Mouse (Mus musculus): ENCODE results near the gene Chek2. TPM values are rescaled to one million over a fixed set of nuclear protein-coding genes. Genes with fewer than 3 reads are reported as not detected.

Gene Chek2
- polyA plus RNA-seq, 1 experiment from 2014 or later = 62.6 TPM

Other genes starting within 250 kb of the Chek2 start
- gene Noc4l, start 186.6 kb upstream of the Chek2 start, polyA plus RNA-seq (2014; fragmentation: Nextera tagmentation; extraction: Ambion mirVana) = 128 and 131 TPM in 2 replicates
- 37.1 and 44.6 TPM in 2 replicates for gene Ddx51, start 186.5 kb upstream of the Chek2 start, polyA plus RNA-seq (2014; fragmentation: Nextera tagmentation; extraction: Ambion mirVana)
- gene Ep400, start 69.3 kb upstream of the Chek2 start, polyA plus RNA-seq (2014; fragmentation: Nextera tagmentation; extraction: Ambion mirVana) = 42.2 and 44.5 TPM in 2 replicates
- gene Pus1, start 59.3 kb upstream of the Chek2 start, polyA plus RNA-seq (2014; fragmentation: Nextera tagmentation; extraction: Ambion mirVana) = 49.8 and 54.3 TPM in 2 replicates
- gene Ulk1, start 29.9 kb upstream of the Chek2 start, polyA plus RNA-seq (2014; fragmentation: Nextera tagmentation; extraction: Ambion mirVana) = 13.8 and 15.7 TPM in 2 replicates
- gene Hscb, start 202 bp upstream of the Chek2 start, polyA plus RNA-seq (2014; fragmentation: Nextera tagmentation; extraction: Ambion mirVana) = 38.0 and 44.1 TPM in 2 replicates
- 5.5 and 5.7 TPM in 2 replicates for gene Ttc28, start 39.8 kb downstream of the Chek2 start, polyA plus RNA-seq (2014; fragmentation: Nextera tagmentation; extraction: Ambion mirVana)